Mouse (Mus musculus) CH12.LX (cell line): ENCODE data around the gene Ankrd53. TPM values are rescaled to one million over a fixed set of nuclear protein-coding genes. Genes with fewer than 3 reads are reported as not detected.

Experiments
- DNase-seq: peaks from one replicate; pipeline ENCODE4 v3.0.0-alpha.2; 2013; ENCODE audit errors: extremely low read depth
- H3K27ac ChIP-seq: 2 replicates; pipeline ENCODE4 v1.5.1; 2012; ENCODE audit warnings: low read depth, mild to moderate bottlenecking, control low read depth, moderate library complexity; ENCODE audit not compliant: insufficient read depth
- H3K27me3 ChIP-seq: replicated peaks from 2 replicates; pipeline ENCODE3; 2012; ENCODE audit warnings: inconsistent platforms
- H3K36me3 ChIP-seq, 2 experiments: replicated peaks in 1 of 2; 2 replicates each; pipeline versions ENCODE3 to v1.6.1; 2012; ENCODE audit warnings: inconsistent platforms in 1 of 2, low read length in 1 of 2, mild to moderate bottlenecking in 1 of 2, mixed read lengths in 1 of 2, moderate library complexity in 1 of 2; ENCODE audit not compliant: control insufficient read depth in 1 of 2, insufficient read depth in 1 of 2
- H3K4me1 ChIP-seq, 2 experiments: 2 replicates each; pipeline ENCODE4 v1.6.1; 2012; ENCODE audit warnings: inconsistent platforms in 1 of 2, moderate library complexity in 1 of 2; ENCODE audit not compliant: insufficient read depth in 2 of 2, control insufficient read depth in 1 of 2
- H3K4me2 ChIP-seq: 2 replicates; pipeline ENCODE4 v1.6.1; 2012; ENCODE audit warnings: low read depth, mild to moderate bottlenecking, control low read depth; ENCODE audit not compliant: poor library complexity, insufficient read depth, severe bottlenecking
- H3K4me3 ChIP-seq, 3 experiments: fragments of 150-350 bp in 1 of 3; sonication (generic) in 1 of 3; replicated peaks in 1 of 3; 2 replicates each; pipeline versions ENCODE3 to v1.5.1; 2011 to 2012; ENCODE audit warnings: low read depth in 2 of 3, low read length in 2 of 3, mild to moderate bottlenecking in 2 of 3, moderate library complexity in 2 of 3, control low read depth in 1 of 3, improper control_type of control experiment in 1 of 3, inconsistent platforms in 1 of 3, mixed read lengths in 1 of 3; ENCODE audit not compliant: poor library complexity in 1 of 3
- H3K79me2 ChIP-seq: replicated peaks from 2 replicates; pipeline ENCODE4 v1.6.1; 2012; ENCODE audit warnings: mild to moderate bottlenecking, moderate library complexity; ENCODE audit not compliant: control insufficient read depth, poor library complexity, insufficient read depth, severe bottlenecking; ENCODE audit errors: extremely low read depth
- H3K9ac ChIP-seq: 2 replicates; pipeline ENCODE4 v1.6.1; 2012; ENCODE audit warnings: low read depth, mild to moderate bottlenecking, control low read depth, moderate library complexity; ENCODE audit not compliant: insufficient read depth
- H3K9me3 ChIP-seq: replicated peaks from 2 replicates; pipeline ENCODE3; 2012; ENCODE audit warnings: low read length, inconsistent platforms, mixed read lengths
- BHLHE40 ChIP-seq: IDR thresholded peaks from 2 replicates; pipeline ENCODE4 v1.6.1; 2011; ENCODE audit warnings: mild to moderate bottlenecking, low read depth, low read length, improper control_type of control experiment
- CHD1 ChIP-seq: IDR thresholded peaks from 2 replicates; pipeline ENCODE4 v1.6.1; 2012; ENCODE audit warnings: low read depth, low read length, improper control_type of control experiment, inconsistent platforms
- CHD2 ChIP-seq: IDR thresholded peaks from 2 replicates; pipeline ENCODE4 v1.6.1; 2011; ENCODE audit warnings: low read length, improper control_type of control experiment
- CTCF ChIP-seq, 2 experiments: IDR thresholded peaks in 1 of 2; conservative IDR thresholded peaks in 1 of 2; 2 replicates each; pipeline ENCODE4 v1.5.1; 2011 to 2012; ENCODE audit warnings: low read depth in 2 of 2, low read length in 2 of 2, improper control_type of control experiment in 1 of 2, inconsistent platforms in 1 of 2, mild to moderate bottlenecking in 1 of 2, moderate library complexity in 1 of 2
- IRF4 ChIP-seq: IDR thresholded peaks from 2 replicates; pipeline ENCODE4 v1.6.1; 2014; ENCODE audit warnings: low read depth, mild to moderate bottlenecking, inconsistent platforms, low read length, improper control_type of control experiment
- KAT2A ChIP-seq: IDR thresholded peaks from 2 replicates; pipeline ENCODE4 v1.6.1; 2012; ENCODE audit warnings: low read length, improper control_type of control experiment, inconsistent platforms; ENCODE audit not compliant: insufficient replicate concordance
- MAFK ChIP-seq: IDR thresholded peaks from 2 replicates; pipeline ENCODE4 v1.6.1; 2011; ENCODE audit warnings: low read length, improper control_type of control experiment; ENCODE audit not compliant: insufficient replicate concordance
- MAX ChIP-seq: IDR thresholded peaks from 2 replicates; pipeline ENCODE4 v1.6.1; 2011; ENCODE audit warnings: low read length, improper control_type of control experiment
- MAZ ChIP-seq: IDR thresholded peaks from 2 replicates; pipeline ENCODE4 v1.6.1; 2012; ENCODE audit warnings: low read depth, mild to moderate bottlenecking, inconsistent platforms, low read length, improper control_type of control experiment, moderate library complexity
- MEF2A ChIP-seq: IDR thresholded peaks from 2 replicates; pipeline ENCODE4 v1.6.1; 2014; ENCODE audit warnings: low read depth, mild to moderate bottlenecking, inconsistent platforms, low read length, improper control_type of control experiment, borderline replicate concordance
- MXI1 ChIP-seq: IDR thresholded peaks from 2 replicates; pipeline ENCODE4 v1.6.1; 2011; ENCODE audit warnings: mild to moderate bottlenecking, low read depth, low read length, improper control_type of control experiment
- MYC ChIP-seq: IDR thresholded peaks from 2 replicates; pipeline ENCODE4 v1.6.1; 2011; ENCODE audit warnings: low read depth, mild to moderate bottlenecking, improper control_type of control experiment, low read length
- NELFE ChIP-seq: IDR thresholded peaks from 2 replicates; pipeline ENCODE4 v1.6.1; 2011; ENCODE audit warnings: low read depth, low read length, improper control_type of control experiment
- PAX5 ChIP-seq: IDR thresholded peaks from 2 replicates; pipeline ENCODE4 v1.6.1; 2012; ENCODE audit warnings: low read length, inconsistent platforms, mixed read lengths
- RAD21 ChIP-seq: IDR thresholded peaks from 2 replicates; pipeline ENCODE4 v1.6.1; 2011; ENCODE audit warnings: low read depth, mild to moderate bottlenecking, low read length, improper control_type of control experiment, moderate library complexity
- SMC3 ChIP-seq: IDR thresholded peaks from 2 replicates; pipeline ENCODE4 v1.6.1; 2011; ENCODE audit warnings: low read depth, low read length, improper control_type of control experiment
- TCF12 ChIP-seq: IDR thresholded peaks from 2 replicates; pipeline ENCODE4 v1.6.1; 2014; ENCODE audit warnings: low read depth, mild to moderate bottlenecking, inconsistent platforms, low read length, improper control_type of control experiment
- USF2 ChIP-seq: conservative IDR thresholded peaks from 2 replicates; pipeline ENCODE4 v1.6.1; 2011; ENCODE audit warnings: low read depth, low read length, improper control_type of control experiment
- ZC3H11A ChIP-seq: IDR thresholded peaks from 2 replicates; pipeline ENCODE4 v1.6.1; 2012; ENCODE audit warnings: low read depth, mild to moderate bottlenecking, inconsistent platforms, low read length, improper control_type of control experiment
- ZMIZ1 ChIP-seq: IDR thresholded peaks from 2 replicates; pipeline ENCODE4 v1.6.1; 2012; ENCODE audit warnings: low read depth, mild to moderate bottlenecking, inconsistent platforms, low read length, improper control_type of control experiment
- ZNF384 ChIP-seq: IDR thresholded peaks from 2 replicates; pipeline ENCODE4 v1.6.1; 2012; ENCODE audit warnings: low read depth, low read length, improper control_type of control experiment, inconsistent platforms
- dilution Hi-C: fragments of 300-500 bp; cut with MboI; formaldehyde crosslinking; loops from 2 replicates; pipeline ENCODE4 v1.14.3; 2020; ENCODE audit warnings: low sequenced_read_pairs; ENCODE audit not compliant: extremely low pct_unique_long_range_greater_than_20kb, extremely low pct_ligation_motif_present
- in situ Hi-C: fragments of 300-500 bp; cut with MboI; formaldehyde crosslinking; loops from 3 replicates; pipeline ENCODE4 v1.14.3; 2019; ENCODE audit warnings: low sequenced_read_pairs, low pct_ligation_motif_present, low pct_unique_long_range_greater_than_20kb, mixed read lengths
- polyA plus RNA-seq: library from polyadenylated mRNA; unstranded; fragments of >175 nt; gene quantifications from 2 replicates; pipeline ENCODE4 v1.2.1, GENCODE M21; 2012; ENCODE audit warnings: low read depth; ENCODE audit not compliant: insufficient read length
- total RNA-seq, 2 experiments: library from RNA; depleted of rRNA; stranded (reverse); fragments of 300-350 nt in 1 of 2; fragments of >200 nt in 1 of 2; gene quantifications; 2 replicates each; pipeline ENCODE4 v1.2.3; 2012 to 2014

The Ankrd53 gene
- total and polyA plus RNA-seq, 3 experiments = 0.08 to 0.36 TPM; not detected in 1

DNA sequence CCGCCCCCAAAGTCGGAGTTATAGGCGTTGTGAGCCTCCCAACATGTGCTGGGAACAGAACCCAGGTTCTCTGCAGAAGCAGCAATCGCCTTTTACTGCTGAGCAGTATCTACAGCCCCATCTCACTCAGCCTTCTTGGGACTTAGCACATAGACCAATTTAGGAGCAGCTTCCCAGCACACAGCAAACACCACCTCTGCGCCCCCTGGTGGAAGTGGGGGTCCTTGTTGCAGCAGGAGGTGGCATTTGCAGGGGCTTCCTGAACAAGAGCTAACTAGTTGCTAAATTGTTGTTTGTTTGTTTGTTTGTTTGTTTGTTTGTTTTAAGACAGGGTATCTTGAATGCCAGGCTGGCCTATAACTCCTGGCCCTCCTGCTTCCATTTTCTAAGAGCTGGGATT is 31.3 kb upstream of the Ankrd53 start:
- no peak overlapping the region for H3K4me2 ChIP-seq
- in situ Hi-C loops = no loop called here
- DNase-seq = peak; percentile 60
- no peak overlapping the region for H3K4me3 ChIP-seq
- H3K27me3 ChIP-seq = peaks cover 75% of the 10 kb centered on the region
- H3K27ac ChIP-seq = no peak overlapping the region
- dilution Hi-C loops = no loop called here
- no peaks in the 10 kb centered on the region for H3K36me3 ChIP-seq
- H3K79me2 ChIP-seq = no peaks in the 10 kb centered on the region
- H3K9ac ChIP-seq = no peak overlapping the region
- TF ChIP-seq IRF4 (no peak), SMC3 (peak; percentile 86), RAD21 (peak; percentile 43), MXI1 (no peak), ZNF384 (0 out of 2 replicates have a peak, but pooled peaks have one; percentile 11), ZC3H11A (no peak), CTCF (conservative IDR thresholded peaks at IDR 0.05 in 1 of 2, IDR thresholded peaks at IDR 0.05 in 1 of 2; ENCODE audit: low read depth in 2 of 2, low read length in 2 of 2) (peak; percentile 55 to 84), MAFK (no peak), KAT2A (no peak), MYC (no peak), MEF2A (no peak), USF2 (no peak)
- TF ChIP-seq, all 38 proteins: peak for 4
- peaks cover 27% of the 10 kb centered on the region for H3K9me3 ChIP-seq
- no peaks in the 10 kb centered on the region for H3K4me1 ChIP-seq

DNA sequence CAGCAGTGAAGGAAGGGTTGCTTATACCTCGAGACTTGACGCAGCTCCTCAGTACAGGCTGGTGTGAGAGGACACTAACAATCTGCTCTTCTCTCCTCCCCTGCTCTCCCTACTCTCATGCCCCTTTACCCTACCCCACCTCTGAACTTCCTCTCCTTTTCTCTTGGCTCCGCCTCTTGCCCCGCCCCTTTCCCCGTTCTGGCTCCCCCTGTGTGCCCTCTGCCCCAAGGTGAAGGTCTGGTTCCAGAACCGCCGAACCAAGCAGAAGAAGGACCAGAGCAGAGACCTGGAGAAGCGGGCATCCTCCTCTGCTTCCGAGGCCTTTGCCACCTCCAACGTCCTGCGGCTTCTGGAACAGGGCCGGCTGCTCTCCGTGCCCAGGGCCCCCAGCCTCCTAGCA is 25.1 kb upstream of the Ankrd53 start:
- in situ Hi-C loops = no loop called here
- no peak overlapping the region for H3K9ac ChIP-seq

More for the DNA sequence above, 25.1 kb upstream of the Ankrd53 start:
- DNase-seq = no peak
- H3K4me2 ChIP-seq = no peak overlapping the region
- peaks cover 35% of the 10 kb centered on the region for H3K9me3 ChIP-seq
- H3K36me3 ChIP-seq = no peaks in the 10 kb centered on the region
- H3K27me3 ChIP-seq = peaks cover 82% of the 10 kb centered on the region
- H3K27ac ChIP-seq = no peak overlapping the region
- no peaks in the 10 kb centered on the region for H3K79me2 ChIP-seq
- dilution Hi-C loops = no loop called here
- TF ChIP-seq SMC3 = no peak
- TF ChIP-seq MXI1 = no peak
- TF ChIP-seq ZMIZ1 = no peak
- no peak for TF ChIP-seq TCF12
- no peak for TF ChIP-seq CHD2
- TF ChIP-seq MYC = no peak
- TF ChIP-seq MAZ = no peak
- no peak for TF ChIP-seq PAX5
- TF ChIP-seq IRF4 = no peak
- no peak for TF ChIP-seq NELFE
- TF ChIP-seq MAX = no peak
- no peak for TF ChIP-seq MEF2A
- no peak for TF ChIP-seq CHD1
- TF ChIP-seq ZC3H11A = no peak
- no peak for TF ChIP-seq BHLHE40
- no peak overlapping the region for H3K4me3 ChIP-seq
- H3K4me1 ChIP-seq = no peaks in the 10 kb centered on the region
